Mouse (Mus musculus): ENCODE measurements at regions not wholly inside any gene's neighbourhood (a gene's known extent, or its start where the extent isn't known, plus 50 kb on each side); places are given as distances from the start of the nearest gene placed in this dataset.

- ATAC-seq (replicated peaks; ENCODE audit: low read depth, poor library complexity, severe bottlenecking), result no peak
Measured at GRCm38 (mm10) chrX:99294726-99295125, 158.8 kb downstream of the Efnb1 start.

- no peak for ATAC-seq (replicated peaks; ENCODE audit: low read depth, poor library complexity, severe bottlenecking)
Measured at GRCm38 (mm10) chrX:99293967-99294366, 158.0 kb downstream of the Efnb1 start.

GRCm38 (mm10) chrX:99292758-99293157, 156.8 kb downstream of the Efnb1 start:
- no peak for ATAC-seq (replicated peaks; ENCODE audit: low read depth, poor library complexity, severe bottlenecking)

- no peak for ATAC-seq (replicated peaks; ENCODE audit: low read depth, poor library complexity, severe bottlenecking)
Measured at GRCm38 (mm10) chrX:99291965-99292364, 156.0 kb downstream of the Efnb1 start.

- no peak for ATAC-seq (replicated peaks; ENCODE audit: low read depth, poor library complexity, severe bottlenecking)
Measured at GRCm38 (mm10) chrX:99291423-99291963, 155.6 kb downstream of the Efnb1 start.

GRCm38 (mm10) chrX:99287988-99288387, 152.1 kb downstream of the Efnb1 start:
- ATAC-seq (replicated peaks; ENCODE audit: low read depth, poor library complexity, severe bottlenecking), result no peak

GRCm38 (mm10) chrX:99286876-99287275, 150.9 kb downstream of the Efnb1 start:
- ATAC-seq (replicated peaks; ENCODE audit: low read depth, poor library complexity, severe bottlenecking), result no peak

- ATAC-seq (replicated peaks; ENCODE audit: low read depth, poor library complexity, severe bottlenecking), result no peak
Measured at GRCm38 (mm10) chrX:99285611-99286010, 149.7 kb downstream of the Efnb1 start.

- ATAC-seq (replicated peaks; ENCODE audit: low read depth, poor library complexity, severe bottlenecking), result no peak
Measured at GRCm38 (mm10) chrX:99280991-99281390, 145.1 kb downstream of the Efnb1 start.

GRCm38 (mm10) chrX:99280543-99280942, 144.6 kb downstream of the Efnb1 start:
- no peak for ATAC-seq (replicated peaks; ENCODE audit: low read depth, poor library complexity, severe bottlenecking)

GRCm38 (mm10) chrX:99275536-99275935, 139.6 kb downstream of the Efnb1 start:
- no peak for ATAC-seq (replicated peaks; ENCODE audit: low read depth, poor library complexity, severe bottlenecking)

- ATAC-seq (replicated peaks; ENCODE audit: low read depth, poor library complexity, severe bottlenecking), result no peak
Measured at GRCm38 (mm10) chrX:99271908-99272307, 136.0 kb downstream of the Efnb1 start.

GRCm38 (mm10) chrX:99249038-99249607, 113.2 kb downstream of the Efnb1 start:
- no peak for ATAC-seq (replicated peaks; ENCODE audit: low read depth, poor library complexity, severe bottlenecking)

GRCm38 (mm10) chrX:99248181-99248580, 112.3 kb downstream of the Efnb1 start:
- no peak for ATAC-seq (replicated peaks; ENCODE audit: low read depth, poor library complexity, severe bottlenecking)

- no peak for ATAC-seq (replicated peaks; ENCODE audit: low read depth, poor library complexity, severe bottlenecking)
Measured at GRCm38 (mm10) chrX:99246704-99247103, 110.8 kb downstream of the Efnb1 start.

- ATAC-seq (replicated peaks; ENCODE audit: low read depth, poor library complexity, severe bottlenecking), result no peak
Measured at GRCm38 (mm10) chrX:99246051-99246450, 110.1 kb downstream of the Efnb1 start.

GRCm38 (mm10) chrX:99245541-99245940, 109.6 kb downstream of the Efnb1 start:
- ATAC-seq (replicated peaks; ENCODE audit: low read depth, poor library complexity, severe bottlenecking), result no peak

GRCm38 (mm10) chrX:99243251-99243650, 107.3 kb downstream of the Efnb1 start:
- ATAC-seq (replicated peaks; ENCODE audit: low read depth, poor library complexity, severe bottlenecking), result no peak

- peak; percentile 65 for ATAC-seq (replicated peaks; ENCODE audit: low read depth, poor library complexity, severe bottlenecking)
Measured at GRCm38 (mm10) chrX:99241684-99242118, 105.8 kb downstream of the Efnb1 start.

GRCm38 (mm10) chrX:99233035-99233434, 97.1 kb downstream of the Efnb1 start:
- ATAC-seq (replicated peaks; ENCODE audit: low read depth, poor library complexity, severe bottlenecking), result no peak

GRCm38 (mm10) chrX:99232331-99232730, 96.4 kb downstream of the Efnb1 start:
- ATAC-seq (replicated peaks; ENCODE audit: low read depth, poor library complexity, severe bottlenecking), result no peak

- no peak for ATAC-seq (replicated peaks; ENCODE audit: low read depth, poor library complexity, severe bottlenecking)
Measured at GRCm38 (mm10) chrX:99225111-99225752, 89.3 kb downstream of the Efnb1 start.

Measured in common myeloid progenitor, adult 5-6 weeks (primary cell).